ENCODE assay signal across 34 mouse cellular contexts in the genomic region with DNA sequence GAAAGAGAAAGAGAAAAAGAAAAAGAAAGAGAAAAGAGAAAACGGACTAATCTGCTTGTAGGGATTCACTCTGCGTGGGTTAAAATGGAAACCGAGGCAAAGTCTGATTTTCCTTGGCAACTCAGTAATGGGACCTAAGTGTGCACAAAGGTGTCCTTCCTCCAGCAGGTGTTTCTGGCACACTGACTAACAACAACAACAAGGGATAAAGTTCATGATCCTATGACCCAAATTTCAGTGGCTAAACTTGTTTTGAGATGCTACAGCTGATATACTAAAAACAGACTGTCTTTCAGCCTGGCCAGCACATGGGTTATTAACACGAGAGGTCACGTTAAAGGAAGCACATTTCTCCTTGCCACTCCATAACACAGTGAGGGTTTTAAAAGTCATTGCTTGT.
"Had no signal": no experiment of that assay in that cellular context is flagged by ENCODE, and none has a peak within 500 bp of the region (broad histone marks: within the 10 kb centered on the region; RNA-seq: fewer than 3 reads in every experiment).

No protein-coding gene starts in this region.

- H3K9me3 ChIP-seq: heart, embryonic 12.5 days; heart, embryonic 13.5 days; heart, embryonic 15.5 days; hindbrain, embryonic 10.5 days; hindbrain, embryonic 12.5 days; hindbrain, embryonic 13.5 days; hindbrain, embryonic 15.5 days; intestine, embryonic 15.5 days had no signal

- H3K4me2 ChIP-seq: heart, embryonic 11.5 days; heart, embryonic 12.5 days; heart, embryonic 13.5 days; heart, embryonic 15.5 days; hindbrain, embryonic 12.5 days; hindbrain, embryonic 13.5 days; hindbrain, embryonic 14.5 days; hindbrain, embryonic 15.5 days; intestine, embryonic 15.5 days; kidney, embryonic 15.5 days had no signal

- DNase-seq: heart, postnatal 10 days; heart, postnatal 14 days; heart, postnatal 36 days; heart, postnatal 4 days; kidney, adult 11 months; kidney, adult 18-20 months; kidney, adult 2 months; kidney, adult 8-10 months; kidney, adult 9 months; kidney, postnatal 10 days; kidney, postnatal 14 days; kidney, postnatal 25 days; kidney, postnatal 36 days; kidney, postnatal 4 days; layer of hippocampus, adult 9-11 months; layer of hippocampus, postnatal 36 days had no signal

- H3K4me3 ChIP-seq: heart, embryonic 12.5 days; heart, embryonic 13.5 days; heart, embryonic 15.5 days; hindbrain, embryonic 10.5 days; hindbrain, embryonic 12.5 days; hindbrain, embryonic 13.5 days; hindbrain, embryonic 15.5 days; intestine, embryonic 15.5 days; kidney, embryonic 15.5 days; layer of hippocampus, adult 2 months had no signal

- H3K36me3 ChIP-seq: heart, embryonic 12.5 days; heart, embryonic 13.5 days; heart, embryonic 15.5 days; hindbrain, embryonic 10.5 days; hindbrain, embryonic 12.5 days; hindbrain, embryonic 13.5 days; hindbrain, embryonic 15.5 days; intestine, embryonic 15.5 days; kidney, embryonic 15.5 days had no signal

- H3K27me3 ChIP-seq: heart, embryonic 12.5 days; heart, embryonic 13.5 days; heart, embryonic 15.5 days; hindbrain, embryonic 12.5 days; hindbrain, embryonic 13.5 days; hindbrain, embryonic 15.5 days; intestine, embryonic 15.5 days; kidney, embryonic 15.5 days had no signal

- H3K9ac ChIP-seq: heart, embryonic 12.5 days; heart, embryonic 13.5 days; heart, embryonic 15.5 days; hindbrain, embryonic 12.5 days; hindbrain, embryonic 13.5 days; hindbrain, embryonic 14.5 days; hindbrain, embryonic 15.5 days; intestine, embryonic 15.5 days; kidney, embryonic 15.5 days had no signal

- H3K27ac ChIP-seq: heart, embryonic 13.5 days; heart, embryonic 15.5 days; hindbrain, embryonic 10.5 days; hindbrain, embryonic 12.5 days; hindbrain, embryonic 13.5 days; hindbrain, embryonic 14.5 days; hindbrain, embryonic 15.5 days; hindbrain, postnatal 0 days; intestine, embryonic 15.5 days; kidney, embryonic 15.5 days; kidney, postnatal 0 days; layer of hippocampus, adult 2 months had no signal

- ATAC-seq: hindbrain, embryonic 16.5 days; hindbrain, postnatal 0 days; inflammation-experienced regulatory T-cells, adult 6 months; intestine, embryonic 15.5 days; intestine, embryonic 16.5 days; intestine, postnatal 0 days had no signal

- H3K4me1 ChIP-seq: heart, embryonic 12.5 days; heart, embryonic 13.5 days; heart, embryonic 15.5 days; hindbrain, embryonic 10.5 days; hindbrain, embryonic 12.5 days; hindbrain, embryonic 13.5 days; hindbrain, embryonic 15.5 days; intestine, embryonic 15.5 days; kidney, embryonic 15.5 days had no signal
